ENCODE assay signal across 26 mouse cellular contexts in genomic region chr9:45845541-45845940, GRCm38 (mm10). TPM values are rescaled to one million over a fixed set of nuclear protein-coding genes. Genes with fewer than 3 reads are reported as not detected.
DNase-seq lines count a peak whose midpoint lies in the region; TF ChIP-seq lines count a peak whose summit lies in the region.
"Had no signal": no experiment of that assay in that cellular context is flagged by ENCODE, and none has a peak within 500 bp of the region (broad histone marks: within the 10 kb centered on the region; RNA-seq: fewer than 3 reads in every experiment).

No protein-coding gene starts in this region.

- peak overlapping the region; percentile 32; the same call in 1 of the 2 replicates for H3K27ac ChIP-seq in layer of hippocampus, adult 2 months
- H3K27ac ChIP-seq: forebrain, embryonic 12.5 days; heart, embryonic 10.5 days; hindbrain, embryonic 13.5 days; left cerebral cortex, adult 2 months; limb, embryonic 12.5 days; neural tube, embryonic 12.5 days; stomach, postnatal 0 days had no signal

- H3K4me3 ChIP-seq in layer of hippocampus, adult 2 months, result no peak overlapping the region
- H3K4me3 ChIP-seq: forebrain, embryonic 12.5 days; heart, embryonic 10.5 days; hindbrain, embryonic 13.5 days; left cerebral cortex, adult 2 months; limb, embryonic 12.5 days; neural tube, embryonic 12.5 days had no signal

- DNase-seq in adrenal gland, adult 2 months, result peak; percentile 47
- no peak for DNase-seq in adrenal gland, postnatal 4 days (ENCODE audit: low spot score in 2 of 2)
- no peak for DNase-seq in layer of hippocampus, adult 2 months (ENCODE audit: low spot score in 2 of 2)
- DNase-seq in layer of hippocampus, adult 9-10 months (ENCODE audit: low spot score), result no peak
- peak; percentile 84 for DNase-seq in brain, adult 2 months (ENCODE audit: low read depth, low spot score)
- no peak for DNase-seq in left cerebral cortex, adult 11 months (ENCODE audit: low spot score)
- DNase-seq in MN1 (ENCODE audit: low spot score), result no peak
- DNase-seq: B cell, adult 2 months; cerebellum, adult 11-12 months; cerebellum, adult 9-11 months; forebrain, postnatal 0 days; gastrocnemius, postnatal 10 days; heart, postnatal 36 days; kidney, adult 9 months; kidney, postnatal 10 days; lung, postnatal 36 days; right cerebral cortex, postnatal 4 days; thymus, adult 18-20 months; thymus, postnatal 25 days had no signal

- TF ChIP-seq CTCF in layer of hippocampus, adult 2 months (conservative IDR thresholded peaks at IDR 0.05), result no peak

RNA-seq across cellular contexts. Expression of gene Bace1, which starts 7.2 kb away (rescaled TPM):
- total RNA-seq in adrenal gland, adult 2 months (2021), result 10 to 100 TPM; 22.0 to 27.6 TPM
- 22.9 and 28.7 TPM in 2 replicates for polyA plus RNA-seq in adrenal gland, adult 2 months (2012; rRNA removed)
- 10 to 100 TPM; 34.1 to 36.0 TPM for total RNA-seq in adrenal gland, postnatal 4 days (2021)
- total RNA-seq in layer of hippocampus, adult 2 months (2021), result 10 to 100 TPM; 76.6 to 80.3 TPM

RNA-seq across cellular contexts. Expression of gene Cep164, which starts 17.1 kb away (rescaled TPM):
- 10 to 100 TPM; 15.0 to 18.8 TPM for total RNA-seq in adrenal gland, adult 2 months (2021)
- polyA plus RNA-seq in adrenal gland, adult 2 months (2012; rRNA removed), result 23.4 and 28.1 TPM in 2 replicates
- total RNA-seq in adrenal gland, postnatal 4 days (2021), result 10 to 100 TPM; 26.7 to 30.9 TPM
- 10 to 100 TPM; 13.6 TPM for total RNA-seq in layer of hippocampus, adult 2 months (2021)

Comparison
In these comparisons a context has a peak if more than half of its experiments do, and no peak if none do; other contexts are left out.
1. DNase-seq: peak in adrenal gland, adult 2 months (single experiment) and brain, adult 2 months (single experiment); none in adrenal gland, postnatal 4 days (0 of 2), layer of hippocampus, adult 2 months (0 of 2), layer of hippocampus, adult 9-10 months (single experiment), left cerebral cortex, adult 11 months (single experiment) and MN1 (single experiment).